Mouse (Mus musculus) C2C12 (cell line): Measurements from ENCODE around the gene Slc38a10. TPM values are rescaled to one million over a fixed set of nuclear protein-coding genes. Genes with fewer than 3 reads are reported as not detected.

Experiments used
- H3K27me3 ChIP-seq: one replicate; pipeline ENCODE4 v1.6.1; 2011; ENCODE audit not compliant: control insufficient read depth, insufficient read depth, insufficient read length
- H3K36me3 ChIP-seq: one replicate; pipeline ENCODE4 v1.6.1; 2011; ENCODE audit not compliant: control insufficient read depth, insufficient read depth
- H3K4me3 ChIP-seq: one replicate; pipeline ENCODE4 v1.5.1; 2011; ENCODE audit warnings: mild to moderate bottlenecking, control low read depth; ENCODE audit not compliant: poor library complexity, insufficient read depth, severe bottlenecking
- H3K79me2 ChIP-seq: one replicate; pipeline ENCODE4 v1.6.1; 2011; ENCODE audit not compliant: control insufficient read depth, insufficient read depth
- H3K79me3 ChIP-seq: one replicate; pipeline ENCODE4 v1.6.1; 2011; ENCODE audit warnings: low read depth, control low read depth
- H3ac ChIP-seq: one replicate; pipeline ENCODE3; 2011; ENCODE audit warnings: low read depth; ENCODE audit not compliant: control insufficient read depth, insufficient read length
- CEBPB ChIP-seq: IDR thresholded peaks from one replicate; pipeline ENCODE4 v1.6.1; 2011; ENCODE audit warnings: low read depth, mild to moderate bottlenecking, control low read depth, moderate library complexity
- CTCF ChIP-seq: IDR thresholded peaks from one replicate; pipeline ENCODE4 v1.5.1; 2011; ENCODE audit not compliant: control insufficient read depth, insufficient read depth, insufficient read length
- FOSL1 ChIP-seq: IDR thresholded peaks from one replicate; pipeline ENCODE4 v1.8.0; 2011; ENCODE audit warnings: mild to moderate bottlenecking, low read length; ENCODE audit not compliant: poor library complexity, insufficient read depth, severe bottlenecking
- MAX ChIP-seq: IDR thresholded peaks from one replicate; pipeline ENCODE4 v1.6.1; 2011; ENCODE audit warnings: mild to moderate bottlenecking, control low read depth
- MYOD1 ChIP-seq: IDR thresholded peaks from one replicate; pipeline ENCODE4 v1.6.1; 2011; ENCODE audit warnings: low read depth; ENCODE audit not compliant: control insufficient read depth, insufficient read length
- MYOG ChIP-seq: IDR thresholded peaks from one replicate; pipeline ENCODE4 v1.6.1; 2011; ENCODE audit not compliant: control insufficient read depth, insufficient read length; ENCODE audit errors: extremely low read depth
- USF1 ChIP-seq: IDR thresholded peaks from one replicate; pipeline ENCODE4 v1.6.1; 2011; ENCODE audit warnings: low read depth, mild to moderate bottlenecking, control low read depth, moderate library complexity
- polyA plus RNA-seq: library from polyadenylated mRNA; unstranded; fragments of >200 nt; fragmentation: generic; extraction: Trizol; gene quantifications from one replicate; pipeline ENCODE4 v1.2.1, GENCODE M21; 2012; ENCODE audit warnings: missing spikeins

Slc38a10 gene
- polyA plus RNA-seq, 1 experiment, result 71.6 TPM

DNA sequence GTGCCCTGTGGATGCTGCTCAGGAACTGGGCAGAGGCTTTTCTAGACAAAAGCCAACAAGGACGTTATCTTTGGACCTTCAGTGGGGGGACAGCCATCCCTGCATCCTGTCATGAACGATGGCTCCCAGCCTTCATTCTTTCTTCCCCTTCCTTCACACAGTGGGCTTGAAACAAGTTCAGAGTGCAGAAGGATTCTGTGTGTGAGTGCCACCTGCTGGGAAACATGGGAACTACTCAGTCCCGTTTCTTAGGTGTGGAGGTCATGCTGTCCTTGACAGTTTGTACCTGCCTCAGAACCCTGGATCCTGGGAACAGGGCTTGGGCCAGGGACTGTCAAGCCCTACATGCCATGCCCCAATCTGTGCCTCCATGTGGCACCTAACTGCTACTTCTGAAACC, 50.1 kb downstream of the Slc38a10 start:
- TF ChIP-seq MYOG (no peak), MYOD1 (no peak), MAX (no peak), CEBPB (no peak), CTCF (peak; percentile 55), FOSL1 (no peak)
- Histone ChIP-seq H3K4me3 (no peak overlapping the region), H3ac (no peak overlapping the region), H3K27me3 (no peaks in the 10 kb centered on the region), H3K79me3 (peaks cover 2% of the 10 kb centered on the region), H3K36me3 (peaks cover 23% of the 10 kb centered on the region), H3K79me2 (peaks cover 21% of the 10 kb centered on the region)

DNA sequence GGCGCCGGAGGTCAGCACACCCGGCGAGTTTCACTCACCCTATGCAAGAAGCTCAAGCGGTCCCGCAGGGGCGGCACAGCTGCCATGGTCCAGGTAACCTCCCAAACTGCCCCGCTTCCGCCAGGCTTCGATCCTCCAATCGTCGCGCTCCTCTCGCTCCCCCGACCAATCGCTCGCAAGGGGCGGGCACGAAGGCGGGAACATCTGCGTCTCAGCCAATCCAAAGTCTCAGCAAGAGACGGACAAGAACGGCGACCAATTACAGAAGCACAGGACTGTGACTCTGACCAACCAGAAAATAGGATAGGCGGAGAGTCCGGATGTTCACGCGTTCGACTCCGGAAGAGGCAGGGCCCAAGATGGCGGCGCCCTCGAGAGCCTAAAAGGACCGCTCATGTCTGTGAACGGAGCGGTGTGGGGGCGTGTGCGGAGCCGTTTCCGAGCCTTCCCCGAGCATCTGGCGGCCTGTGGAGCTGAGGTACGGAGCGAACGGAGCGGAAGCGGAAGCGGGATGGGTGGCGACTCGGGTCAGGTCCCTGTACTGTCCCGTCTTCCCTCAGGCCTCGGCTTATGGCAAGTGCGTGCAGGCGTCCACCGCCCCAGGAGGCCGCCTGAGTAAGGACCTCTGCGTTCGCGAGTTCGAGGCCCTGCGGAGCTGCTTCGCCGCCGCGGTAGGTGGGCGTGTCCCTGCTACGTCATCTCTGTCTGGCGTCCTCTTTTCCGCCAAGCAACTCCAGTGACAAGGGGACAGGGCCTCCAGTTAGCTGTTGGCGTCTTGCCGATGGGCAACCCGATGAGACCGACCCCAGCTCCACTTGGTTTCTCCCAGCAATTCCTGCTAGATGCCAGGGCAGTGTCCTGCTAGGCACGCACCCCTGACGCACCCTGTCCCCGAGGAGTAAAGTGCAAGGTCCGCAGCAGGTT, 52.3 kb downstream of the Slc38a10 start, which contains the start of the genes Tepsin and Ndufaf8:
TSS of gene Tepsin (minus strand) at position 144 of the 924 bp plus-strand sequence.
TSS of gene Ndufaf8 (plus strand) at position 341 of the 924 bp plus-strand sequence.
- TF ChIP-seq MYOD1, result peak; percentile 26
- no peak for TF ChIP-seq MAX
- H3K27me3 ChIP-seq, result no peaks in the 10 kb centered on the region
- H3ac ChIP-seq, result peak within 1 kb of the TSS; percentile 93
- peaks cover 21% of the 10 kb centered on the region for H3K79me2 ChIP-seq
- peak within 1 kb of the TSS; percentile 88 for H3K4me3 ChIP-seq
- H3K36me3 ChIP-seq, result peaks cover 13% of the 10 kb centered on the region
- peaks cover 2% of the 10 kb centered on the region for H3K79me3 ChIP-seq

DNA sequence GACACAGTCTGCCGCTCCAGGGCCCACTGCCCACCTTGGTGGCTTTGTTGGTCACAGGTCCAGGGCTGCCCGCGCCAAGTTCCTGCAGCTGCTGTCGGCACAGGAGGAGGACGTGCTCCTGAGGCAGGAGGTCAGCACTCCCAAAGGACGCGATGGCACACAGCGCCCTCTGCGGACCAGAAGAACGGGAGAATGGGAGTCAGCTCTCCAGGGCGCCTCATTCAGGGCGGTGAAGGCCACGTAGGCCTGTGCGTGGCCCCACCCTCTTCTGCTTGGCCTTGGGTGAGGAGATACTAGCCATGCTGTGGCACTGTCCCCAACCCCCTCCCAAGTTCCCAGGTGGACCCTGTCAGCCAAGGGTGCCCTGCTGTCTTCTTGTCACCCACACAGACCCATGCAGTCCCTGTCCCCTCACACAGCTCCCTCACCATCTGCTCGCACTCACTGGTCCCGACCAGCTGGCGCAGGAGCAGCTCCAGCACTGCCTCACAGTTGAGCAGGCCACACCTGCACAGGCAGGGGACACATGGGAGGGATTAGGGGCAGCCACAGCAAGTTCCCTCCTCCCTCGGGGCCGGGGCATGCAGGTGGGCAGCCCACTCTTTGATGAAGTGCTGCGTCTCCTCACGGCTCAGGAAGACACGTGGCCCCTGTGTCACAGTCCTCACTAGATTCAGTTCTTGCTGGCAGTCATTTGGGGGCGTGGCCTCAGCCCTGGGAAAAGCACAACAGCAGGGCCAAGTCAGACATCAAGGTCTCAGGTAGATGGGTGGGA, 58.1 kb downstream of the Slc38a10 start:
- TF ChIP-seq USF1, result no peak
- TF ChIP-seq CEBPB, result no peak
- TF ChIP-seq FOSL1, result no peak
- no peak for TF ChIP-seq MYOD1
- TF ChIP-seq CTCF, result no peak
- no peak for TF ChIP-seq MAX
- no peak for TF ChIP-seq MYOG
- Histone ChIP-seq H3K79me2 (peaks cover 9% of the 10 kb centered on the region), H3K4me3 (no peak overlapping the region), H3K36me3 (peaks cover 19% of the 10 kb centered on the region), H3K79me3 (no peaks in the 10 kb centered on the region), H3ac (no peak overlapping the region), H3K27me3 (no peaks in the 10 kb centered on the region)

DNA sequence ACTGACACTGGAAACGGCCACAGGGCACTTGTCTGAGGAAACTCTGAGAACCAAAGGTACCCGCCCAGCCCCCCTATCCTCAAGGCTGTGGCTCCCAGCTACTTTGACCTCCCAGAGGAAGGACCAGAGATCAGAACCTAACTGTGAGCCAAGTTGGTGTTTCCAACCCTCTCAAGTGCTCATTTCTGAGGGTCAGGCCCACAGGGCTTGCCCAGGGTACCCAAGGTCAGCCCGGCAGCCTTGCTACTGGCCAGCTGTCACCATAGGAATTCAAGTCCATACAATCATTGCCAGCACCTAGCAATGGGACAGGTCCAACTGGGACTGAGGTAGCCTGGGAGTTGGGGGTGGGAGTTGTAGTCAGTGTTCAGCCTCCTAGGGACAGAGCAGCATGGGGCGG, 60.5 kb downstream of the Slc38a10 start:
- Histone ChIP-seq H3K4me3 (no peak overlapping the region), H3ac (no peak overlapping the region), H3K27me3 (no peaks in the 10 kb centered on the region), H3K79me2 (no peaks in the 10 kb centered on the region), H3K79me3 (no peaks in the 10 kb centered on the region), H3K36me3 (peaks cover 19% of the 10 kb centered on the region)
- TF ChIP-seq MYOG (no peak), FOSL1 (no peak), USF1 (no peak), MAX (no peak), MYOD1 (no peak), CEBPB (no peak), CTCF (no peak)

DNA sequence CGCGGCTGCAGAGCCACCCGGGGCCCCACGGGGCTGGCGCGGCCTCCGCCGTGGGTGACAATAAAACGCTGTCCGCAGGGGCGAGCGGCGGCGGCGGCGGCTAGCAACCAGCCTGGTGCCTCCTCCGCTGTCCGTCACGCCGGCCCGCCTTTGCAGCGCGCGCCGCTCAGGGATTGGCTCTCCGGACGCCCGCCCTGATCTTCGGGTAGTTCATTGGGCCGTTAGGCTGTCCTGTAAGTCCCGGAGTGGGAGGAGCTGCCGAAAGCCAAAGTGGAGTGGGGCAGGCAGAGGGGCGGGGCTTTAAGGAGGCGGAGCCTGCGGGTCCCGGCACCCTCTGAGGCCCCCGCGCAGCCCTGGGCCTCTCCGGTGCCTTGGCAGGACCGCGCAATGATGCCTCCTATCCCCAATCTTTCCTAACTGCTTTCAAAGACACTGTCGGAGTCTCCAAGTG, 64.4 kb downstream of the Slc38a10 start, which contains the start of gene Cep131:
TSS of gene Cep131 (minus strand) at position 126 of the 451 bp plus-strand sequence.
- no peak for TF ChIP-seq CTCF
- TF ChIP-seq CEBPB, result no peak
- no peak for TF ChIP-seq MYOD1
- TF ChIP-seq USF1, result no peak
- no peak for TF ChIP-seq MAX
- no peak for TF ChIP-seq FOSL1
- TF ChIP-seq MYOG, result no peak
- no peaks in the 10 kb centered on the region for H3K79me3 ChIP-seq
- H3K4me3 ChIP-seq, result peak within 1 kb of the TSS; percentile 43
- no peaks in the 10 kb centered on the region for H3K79me2 ChIP-seq
- H3K27me3 ChIP-seq, result no peaks in the 10 kb centered on the region
- peak within 1 kb of the TSS; percentile 68 for H3ac ChIP-seq
- peaks cover 3% of the 10 kb centered on the region for H3K36me3 ChIP-seq
